Mouse (Mus musculus) bone marrow, adult 2 months (tissue): ENCODE measurements around the gene Sdk1.

ENCODE experiments used
- CTCF ChIP-seq: fragments of 200-500 bp; IDR thresholded peaks from 2 replicates; pipeline ENCODE4 v1.5.1; 2011; ENCODE audit warnings: low read length, control low read depth; ENCODE audit not compliant: control insufficient read depth, insufficient read depth
- POLR2A ChIP-seq: fragments of 200-500 bp; IDR thresholded peaks from 2 replicates; pipeline ENCODE4 v1.6.1; 2011; ENCODE audit warnings: low read depth, mild to moderate bottlenecking, control low read depth, low read length, borderline replicate concordance; ENCODE audit not compliant: control insufficient read depth

DNA sequence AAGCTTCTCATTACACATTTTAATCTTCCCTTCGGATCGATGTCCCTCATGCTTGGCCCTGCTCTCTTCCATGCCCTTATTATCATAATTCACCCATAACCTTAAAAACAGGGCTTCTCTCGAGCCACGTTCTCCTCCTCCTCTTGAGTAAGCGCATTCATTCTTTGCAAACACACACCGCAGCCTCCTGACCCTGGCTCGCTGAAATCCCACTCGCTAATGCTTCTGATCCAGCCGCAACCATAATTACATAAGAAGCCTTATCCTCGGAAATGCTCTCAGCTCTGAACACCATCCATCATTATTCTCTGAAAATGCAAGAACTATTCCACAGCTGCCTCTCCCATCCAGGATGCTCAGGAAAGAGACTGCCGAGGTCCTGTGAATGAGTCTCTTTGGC lies 866.1 kb downstream of the Sdk1 start:
- TF ChIP-seq CTCF, result no peak
- no peak for TF ChIP-seq POLR2A
